Mouse (Mus musculus): ENCODE measurements around the gene Klk6.

DNA sequence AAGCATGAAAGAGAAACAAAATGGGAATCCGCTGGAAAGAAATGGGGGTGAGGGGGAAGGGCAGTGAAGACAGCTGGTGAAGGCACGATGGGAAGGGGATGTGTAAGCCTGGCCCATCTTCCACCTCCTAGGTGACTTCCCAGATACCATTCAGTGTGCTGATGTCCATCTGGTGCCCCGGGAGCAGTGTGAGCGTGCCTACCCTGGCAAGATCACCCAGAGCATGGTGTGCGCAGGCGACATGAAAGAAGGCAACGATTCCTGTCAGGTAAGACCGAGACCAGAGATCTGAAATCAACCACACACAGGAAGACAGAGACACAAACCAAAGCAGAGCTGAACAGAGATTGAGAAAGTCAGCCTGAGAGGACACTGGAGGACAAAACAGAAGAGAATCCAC lies 4.7 kb downstream of the Klk6 start:
- no peak for TF ChIP-seq CTCF (IDR thresholded peaks at IDR 0.05; ENCODE audit: control insufficient read depth, insufficient read depth, insufficient replicate concordance, low read depth, low read length)
- no peak for TF ChIP-seq POLR2A (IDR thresholded peaks at IDR 0.05; ENCODE audit: control insufficient read depth, low read depth, low read length)

All from testis, adult 2 months (tissue).